Mouse (Mus musculus) ES-Bruce4 (cell line): ENCODE data around the gene Srsf12.

Experiments used
- CTCF ChIP-seq: IDR thresholded peaks from one replicate; pipeline ENCODE4 v1.8.1; 2011; ENCODE audit warnings: low read depth, low read length
- EP300 ChIP-seq: IDR thresholded peaks from 2 replicates; pipeline ENCODE4 v1.6.1; 2011; ENCODE audit warnings: low read depth, low read length; ENCODE audit not compliant: insufficient read depth

DNA sequence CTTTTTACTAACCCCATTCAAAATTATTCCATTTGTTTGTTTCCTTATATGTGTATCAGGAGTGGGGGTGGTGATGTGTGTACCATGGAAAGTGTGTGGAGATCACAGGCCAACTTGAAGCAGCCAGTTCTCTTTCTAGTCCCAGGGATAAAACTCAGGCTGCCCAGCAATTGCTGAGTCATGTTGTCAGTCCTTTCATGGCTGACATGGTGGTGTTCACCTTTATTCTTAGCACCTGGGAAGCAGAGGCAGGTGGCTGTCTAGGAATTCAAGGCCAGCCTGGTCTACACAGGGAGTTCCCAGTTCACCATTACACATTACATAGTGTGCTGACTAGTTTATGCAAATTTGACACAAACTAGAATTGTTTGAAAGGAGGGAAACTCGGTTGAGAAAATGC, 54.1 kb downstream of the Srsf12 start:
- TF ChIP-seq CTCF (no peak), EP300 (0 out of 2 replicates have a peak, but pooled peaks have one; percentile 36)
